Mouse (Mus musculus) spleen, adult 18-20 months (tissue): ENCODE results near the gene Scgb2b15.
"Not testable (repeated sequence)": the region's sequence is repeated elsewhere in the genome, so short reads cannot be mapped to it uniquely, and the experiment has no call there.

Experiments used
- DNase-seq, 2 experiments: peaks; one replicate each; pipeline ENCODE4 v3.0.0; 2022; ENCODE audit warnings: mixed read lengths in 2 of 2

Gene Scgb2b15

GRCm38 (mm10) chr7:32829562-32829961 is at the start of gene Scgb2b15:
Gene Scgb2b15, minus strand, starts transcription at chr7:32829662.
- DNase-seq: not testable (repeated sequence)

DNA sequence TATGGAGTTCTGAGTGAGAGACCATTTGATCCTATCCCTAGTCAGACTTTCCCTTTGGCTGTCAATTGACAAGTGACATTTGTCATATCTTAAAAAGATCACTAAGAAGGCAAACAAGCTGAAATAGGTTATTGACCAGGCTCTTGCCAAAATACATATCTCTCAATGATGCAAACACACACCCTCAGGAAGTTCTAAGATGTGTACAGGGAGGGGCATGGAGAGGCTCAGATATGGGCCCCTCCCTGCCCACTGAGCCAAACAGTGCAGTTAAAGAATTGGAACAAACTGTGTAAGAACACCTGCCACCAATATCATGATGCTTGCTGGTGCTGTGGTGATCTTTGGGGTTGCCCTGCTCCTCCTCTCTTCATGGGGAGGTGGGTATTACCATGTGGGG is 6.8 kb upstream of the Scgb2b15 start, which contains the start of gene Scgb1b15:
Scgb1b15 (plus strand) TSS at position 301 of the 400 bp plus-strand sequence.
- not testable (repeated sequence) for DNase-seq
